Mouse (Mus musculus) heart, postnatal 25 days (tissue): ENCODE results near the gene Fut9. TPM values are rescaled to one million over a fixed set of nuclear protein-coding genes. Genes with fewer than 3 reads are reported as not detected.

Experiments used
- DNase-seq: peaks from one replicate; pipeline ENCODE4 v3.0.0; 2022; ENCODE audit warnings: low spot score
- intact Hi-C: fragments of 180-260 bp; cut with DNase I; formaldehyde crosslinking; loops from one replicate; pipeline ENCODE4 v1.15.1; 2025
- total RNA-seq, 2 experiments: library from RNA; stranded (reverse); gene quantifications; 2 replicates each; pipeline ENCODE4 v1.2.3; 2021

Fut9 gene
- total RNA-seq, 2 experiments from 2014 or later, result not detected

DNA sequence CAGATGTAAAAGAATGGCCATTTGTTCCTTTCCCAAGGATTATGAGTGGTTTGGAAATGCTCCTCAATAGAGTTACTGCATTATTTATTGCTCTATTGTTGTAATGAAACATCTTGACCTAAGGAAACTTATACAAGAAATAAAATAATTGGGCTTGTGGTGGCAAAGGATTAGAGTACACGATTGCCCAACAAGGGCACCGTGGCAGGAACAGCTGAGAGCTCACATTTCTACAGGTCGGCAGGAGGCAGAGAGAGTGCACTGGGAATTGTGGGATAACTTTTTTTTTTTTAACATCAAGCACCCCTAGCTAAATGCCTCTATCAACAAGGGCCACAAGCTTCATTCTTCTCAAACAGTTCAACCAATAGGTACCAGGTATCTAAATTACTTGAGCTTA lies 148.1 kb downstream of the Fut9 start:
- intact Hi-C loops, result no loop called here
- no peak for DNase-seq

DNA sequence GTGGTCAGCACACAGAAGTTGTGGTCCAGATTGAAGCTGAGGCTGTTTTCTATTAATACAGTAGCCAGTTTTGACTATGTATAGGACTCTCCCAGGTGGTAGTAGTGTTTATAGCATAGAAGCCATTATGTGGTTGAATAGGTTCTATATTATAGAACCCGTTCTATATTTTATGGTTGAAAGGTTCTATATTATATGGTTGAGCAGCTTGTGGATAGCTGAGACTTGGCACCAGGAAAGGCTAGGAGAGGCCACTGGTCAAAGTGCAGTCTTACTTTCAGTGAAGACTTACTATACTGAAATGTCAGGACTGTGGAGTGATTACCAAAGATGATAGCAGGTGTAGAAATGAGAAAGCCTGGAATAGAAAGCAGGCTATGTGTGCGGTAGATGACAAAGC lies 151.9 kb downstream of the Fut9 start:
- no peak for DNase-seq
- intact Hi-C loops, result no loop called here

- intact Hi-C loops, result no loop called here
- DNase-seq, result no peak
Observed at GRCm38 (mm10) chr4:25647593-25647992, 152.5 kb downstream of the Fut9 start.

DNA sequence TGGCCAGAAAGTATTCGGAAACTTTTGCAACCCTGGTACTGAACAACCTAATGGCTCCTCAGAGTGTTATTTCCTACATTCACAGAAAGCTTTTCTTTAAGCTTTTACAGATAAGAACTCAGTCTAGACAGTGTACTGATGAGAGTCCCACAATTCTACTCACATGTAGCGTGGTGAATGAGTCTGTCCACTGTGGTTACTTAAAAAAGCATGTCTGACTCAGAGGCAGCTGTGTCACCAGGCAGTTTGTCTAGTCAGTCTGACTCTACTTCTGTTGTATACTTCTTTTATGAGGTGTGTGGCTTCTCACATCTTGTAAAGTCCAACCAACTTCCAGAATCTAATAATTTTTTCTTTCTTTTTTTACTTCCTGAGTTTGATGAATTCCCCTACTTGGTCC lies 154.5 kb downstream of the Fut9 start:
- no peak for DNase-seq
- intact Hi-C loops, result no loop called here

GRCm38 (mm10) chr4:25641993-25642392 lies 158.1 kb downstream of the Fut9 start:
- intact Hi-C loops, result no loop called here
- no peak for DNase-seq

GRCm38 (mm10) chr4:25633262-25633661 lies 166.8 kb downstream of the Fut9 start:
- no peak for DNase-seq
- intact Hi-C loops, result no loop called here

- no peak for DNase-seq
- intact Hi-C loops, result no loop called here
Observed at GRCm38 (mm10) chr4:25628113-25628512, 171.9 kb downstream of the Fut9 start.

DNA sequence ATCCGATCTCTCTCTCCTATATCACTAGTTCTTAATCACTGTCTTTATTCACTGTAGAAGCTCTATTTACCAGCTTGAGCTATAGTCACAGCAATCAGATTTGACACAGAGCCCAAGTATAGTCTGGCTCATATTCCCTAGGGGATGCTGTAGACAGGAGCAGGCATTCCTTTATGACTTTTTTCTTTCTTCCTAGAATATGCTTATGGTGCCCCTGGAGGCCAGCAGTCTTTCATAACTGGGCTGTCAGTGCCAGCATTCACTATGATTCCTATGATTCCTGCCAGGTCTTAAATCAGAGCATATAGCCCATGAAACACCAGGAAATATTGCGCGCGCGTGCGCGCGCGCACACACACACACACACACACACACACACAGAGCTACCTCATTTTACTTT lies 172.6 kb downstream of the Fut9 start:
- DNase-seq, result no peak
- intact Hi-C loops, result no loop called here

DNA sequence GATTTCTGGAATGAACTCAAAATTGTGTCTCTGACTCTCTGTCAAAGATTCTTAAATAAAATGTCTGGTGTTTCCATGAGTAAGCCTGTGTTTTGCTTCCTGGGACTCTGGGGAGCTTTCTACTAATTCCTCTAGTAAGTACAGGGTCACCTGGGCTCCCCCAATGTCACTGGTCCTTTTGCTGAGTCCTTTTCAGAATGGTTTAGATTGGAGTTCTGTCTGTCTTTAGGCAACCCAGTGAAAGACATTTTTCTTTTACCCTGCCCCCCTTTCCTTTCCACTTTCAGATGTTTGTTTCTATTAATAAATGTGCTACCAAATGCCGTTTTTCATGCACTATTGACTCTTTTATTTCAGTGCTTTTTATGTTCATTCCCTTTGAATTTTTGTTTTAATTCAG lies 173.0 kb downstream of the Fut9 start:
- intact Hi-C loops, result no loop called here

DNA sequence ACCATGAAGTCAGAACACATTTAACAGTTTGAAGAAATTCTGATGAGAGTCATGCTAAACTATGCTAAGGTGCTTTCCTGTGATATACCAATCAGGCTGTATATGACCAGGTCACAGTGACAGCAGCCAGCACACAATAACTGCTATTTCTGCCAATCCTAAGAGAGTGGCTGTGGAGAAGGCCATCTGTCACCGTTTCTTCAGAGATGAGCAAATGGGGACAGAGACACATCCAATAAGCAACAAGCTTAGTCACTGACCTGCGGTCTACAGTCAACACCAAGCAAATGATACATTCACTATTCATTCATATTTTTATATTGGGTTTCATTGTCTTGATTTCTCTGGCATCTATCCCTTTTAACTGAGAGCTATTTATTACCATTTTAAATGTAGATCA lies 176.9 kb downstream of the Fut9 start:
- DNase-seq, result no peak
- intact Hi-C loops, result no loop called here

More for the DNA sequence above, 173.0 kb downstream of the Fut9 start:
- DNase-seq, result no peak

DNA sequence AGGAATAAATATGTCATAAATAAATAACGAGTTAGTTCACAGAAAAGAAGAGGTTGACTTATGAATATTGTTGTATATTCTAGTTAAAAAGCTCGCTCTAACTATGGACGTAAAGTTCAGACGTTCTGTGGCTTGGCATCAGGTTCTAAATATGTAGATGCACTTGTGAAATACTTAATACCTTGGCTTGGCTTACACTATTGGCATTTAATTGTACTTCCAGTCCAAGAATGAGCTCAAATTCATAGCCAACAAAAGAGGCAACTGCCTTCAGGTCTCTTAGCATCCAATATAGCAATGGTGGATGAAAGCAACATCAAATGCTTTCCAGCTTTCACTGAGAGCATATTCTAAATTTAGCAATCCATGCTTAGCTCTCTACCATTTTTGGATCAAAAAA lies 182.7 kb downstream of the Fut9 start:
- intact Hi-C loops, result no loop called here

DNA sequence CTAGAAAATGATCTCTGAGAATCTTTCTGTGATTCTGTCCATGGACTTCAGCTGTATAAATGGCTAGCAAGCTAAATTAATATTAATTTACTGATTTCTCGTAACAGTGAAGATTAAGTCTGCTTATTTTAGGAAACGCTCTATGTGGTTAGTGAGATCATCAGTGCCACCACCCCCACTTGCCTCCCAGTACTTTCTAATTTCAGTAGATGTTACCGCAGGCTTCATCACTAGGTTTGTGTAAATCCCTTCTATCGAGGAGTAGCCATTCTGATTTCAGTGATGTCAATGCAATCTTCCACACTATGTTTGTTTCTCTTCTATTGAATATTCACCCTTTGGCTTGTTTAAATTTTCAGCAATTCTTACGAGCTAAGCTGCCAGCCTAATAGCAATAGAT lies 186.6 kb downstream of the Fut9 start:
- intact Hi-C loops, result no loop called here
- DNase-seq, result no peak

More for the DNA sequence above, 182.7 kb downstream of the Fut9 start:
- no peak for DNase-seq

DNA sequence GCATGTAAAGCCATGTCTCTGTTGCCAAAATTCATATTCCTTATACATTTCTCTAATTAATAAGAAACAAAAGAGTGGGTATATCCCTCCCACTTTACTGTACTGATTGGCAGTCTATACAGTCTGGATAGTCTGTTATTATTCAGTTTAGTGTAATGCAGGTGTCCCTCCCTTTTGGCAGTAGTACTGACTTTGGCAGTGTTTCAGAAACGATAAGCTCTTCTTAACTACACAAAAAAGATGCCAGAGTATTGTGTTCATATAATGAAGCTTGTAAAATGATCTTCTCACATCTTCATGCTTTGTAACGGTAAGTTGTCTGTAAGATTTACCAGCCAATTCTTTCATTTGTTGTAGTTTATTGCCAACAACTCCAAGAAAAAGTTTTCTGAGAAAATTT lies 189.6 kb downstream of the Fut9 start:
- intact Hi-C loops, result no loop called here

GRCm38 (mm10) chr4:25593218-25593617 lies 206.8 kb downstream of the Fut9 start:
- DNase-seq, result no peak
- intact Hi-C loops, result no loop called here

More for the DNA sequence above, 189.6 kb downstream of the Fut9 start:
- DNase-seq, result no peak
